Mouse (Mus musculus) neural tube, embryonic 11.5 days (tissue): ENCODE measurements at regions not wholly inside any gene's neighbourhood (a gene's known extent, or its start where the extent isn't known, plus 50 kb on each side); places are given as distances from the start of the nearest gene placed in this dataset.
"Not testable (repeated sequence)": the region's sequence is repeated elsewhere in the genome, so short reads cannot be mapped to it uniquely, and the experiment has no call there.

ENCODE experiments used
- ATAC-seq: fragments of 200-750 bp; cut with Nextera tagmentation; 2 replicates; pipeline ENCODE4 v1.8.0; 2017; ENCODE audit warnings: moderate number of reproducible peaks, mild to moderate bottlenecking, moderate TSS enrichment, moderate library complexity; ENCODE audit not compliant: insufficient read depth, low FRiP score, low TSS enrichment
- DNase-seq: peaks from one replicate; pipeline ENCODE4 v3.0.0-alpha.2; 2015; ENCODE audit warnings: low spot score
- H3K27ac ChIP-seq: fragments of 300-500 bp; sonication (generic); 2 replicates; pipeline ENCODE4 v1.5.1; 2014; ENCODE audit warnings: low read depth, mild to moderate bottlenecking, low read length
- H3K27me3 ChIP-seq: fragments of 300-500 bp; sonication (generic); 2 replicates; pipeline ENCODE4 v1.6.1; 2014; ENCODE audit warnings: mild to moderate bottlenecking, low read length, mixed read lengths; ENCODE audit not compliant: control insufficient read depth, insufficient read depth
- H3K36me3 ChIP-seq: fragments of 300-500 bp; sonication (generic); 2 replicates; pipeline ENCODE4 v1.6.1; 2014; ENCODE audit warnings: mild to moderate bottlenecking, low read length, moderate library complexity, mixed read lengths; ENCODE audit not compliant: control insufficient read depth, insufficient read depth
- H3K4me1 ChIP-seq: fragments of 300-500 bp; sonication (generic); 2 replicates; pipeline ENCODE4 v1.6.1; 2014; ENCODE audit warnings: low read length, mixed read lengths; ENCODE audit not compliant: control insufficient read depth, insufficient read depth
- H3K4me2 ChIP-seq: fragments of 300-500 bp; sonication (generic); 2 replicates; pipeline ENCODE4 v1.6.1; 2014; ENCODE audit warnings: low read depth, mild to moderate bottlenecking, moderate library complexity
- H3K4me3 ChIP-seq: fragments of 300-500 bp; sonication (generic); 2 replicates; pipeline ENCODE4 v1.5.1; 2014; ENCODE audit warnings: low read depth, low read length
- H3K9ac ChIP-seq: fragments of 300-500 bp; sonication (generic); 2 replicates; pipeline ENCODE4 v1.6.1; 2014; ENCODE audit warnings: mild to moderate bottlenecking, low read length
- H3K9me3 ChIP-seq: fragments of 300-500 bp; sonication (generic); 2 replicates; pipeline ENCODE4 v1.6.1; 2016; ENCODE audit warnings: low read length; ENCODE audit not compliant: control insufficient read depth
- WGBS: fragments of 180-500 bp; shearing (Covaris S2); extraction: QIAGEN DNeasy Blood & Tissue Kit; methylation state at CpG from one replicate; pipeline ENCODE4 v1.1.7; 2014; 5-methylcytosine and 5-hydroxymethylcytosine counted together

DNA sequence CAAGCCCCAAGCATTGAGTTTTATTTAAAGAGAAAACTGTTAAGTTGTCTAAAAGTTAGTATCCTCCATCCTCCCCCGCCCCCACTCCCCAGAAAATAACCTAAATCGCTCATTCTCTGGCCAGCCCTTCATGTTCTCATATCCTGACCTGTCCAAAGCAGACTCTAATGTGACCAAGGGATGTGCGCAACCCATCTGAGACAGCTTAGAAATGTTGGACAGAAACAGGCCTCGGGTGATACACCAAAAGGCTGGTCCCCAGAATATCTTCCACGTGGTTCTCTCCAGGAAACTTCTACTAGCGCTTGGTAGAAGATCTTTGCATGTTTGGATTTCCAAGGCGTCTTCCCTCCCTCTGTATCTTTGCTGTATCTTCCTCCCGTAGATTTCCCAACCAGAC is 482.8 kb downstream of the Tns1 start:
- Histone ChIP-seq H3K4me1 (peaks cover 18% of the 10 kb centered on the region; the same call in 1 of the 2 replicates), H3K4me2 (no peak overlapping the region), H3K9me3 (no peaks in the 10 kb centered on the region), H3K36me3 (no peaks in the 10 kb centered on the region), H3K27ac (no peak overlapping the region), H3K9ac (no peak overlapping the region), H3K4me3 (no peak overlapping the region), H3K27me3 (no peaks in the 10 kb centered on the region)
- DNase-seq = no peak
- ATAC-seq = no peak
- WGBS = 87% methylated on average over 8 of the region's 8 CpGs

- 47% methylated on average over 12 of the region's 12 CpGs for WGBS
- peaks cover 18% of the 10 kb centered on the region; the same call in 1 of the 2 replicates for H3K4me1 ChIP-seq
- no peak overlapping the region for H3K4me2 ChIP-seq
- H3K27me3 ChIP-seq = no peaks in the 10 kb centered on the region
- H3K36me3 ChIP-seq = no peaks in the 10 kb centered on the region
- DNase-seq = peak; percentile 41
- H3K9ac ChIP-seq = no peak overlapping the region; the same call in 1 of the 2 replicates
- no peaks in the 10 kb centered on the region for H3K9me3 ChIP-seq
- peak overlapping the region; percentile 56 for H3K27ac ChIP-seq
- ATAC-seq = peak; percentile 46
- no peak overlapping the region for H3K4me3 ChIP-seq
Measured at GRCm38 (mm10) chr1:73640726-73641451, 483.4 kb downstream of the Tns1 start.

GRCm38 (mm10) chr1:73635709-73636108 is 488.5 kb downstream of the Tns1 start:
- no peak for DNase-seq
- no peak overlapping the region for H3K4me2 ChIP-seq
- H3K9me3 ChIP-seq = no peaks in the 10 kb centered on the region
- 0 out of 2 replicates have a peak, but pooled peaks cover 3% of the 10 kb centered on the region for H3K4me1 ChIP-seq
- 68% methylated on average over 2 of the region's 2 CpGs for WGBS
- no peaks in the 10 kb centered on the region for H3K36me3 ChIP-seq
- no peaks in the 10 kb centered on the region for H3K27me3 ChIP-seq
- no peak overlapping the region for H3K4me3 ChIP-seq
- no peak for ATAC-seq
- H3K27ac ChIP-seq = no peak overlapping the region
- no peak overlapping the region for H3K9ac ChIP-seq

DNA sequence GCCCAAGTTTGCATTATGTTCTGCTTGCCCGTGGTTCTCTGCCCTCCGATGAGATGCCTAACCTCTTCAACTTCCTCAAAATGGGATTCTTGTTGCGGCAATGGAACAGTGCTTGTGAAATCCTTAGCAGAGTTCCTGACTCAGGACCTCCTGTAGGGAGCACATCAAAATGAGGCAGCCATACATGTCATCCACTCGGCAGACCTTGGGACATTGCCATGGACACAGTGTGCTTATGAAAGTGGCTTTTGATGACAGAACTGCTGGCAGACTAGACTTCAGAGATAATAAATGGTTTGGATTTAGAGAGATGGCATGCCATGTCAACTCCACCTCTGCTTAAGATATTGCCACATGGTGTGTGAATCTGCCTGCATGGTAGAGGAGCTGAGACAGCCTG is 489.4 kb downstream of the Tns1 start:
- H3K27ac ChIP-seq = no peak overlapping the region
- DNase-seq = no peak
- ATAC-seq = no peak
- no peak overlapping the region for H3K4me3 ChIP-seq
- no peaks in the 10 kb centered on the region for H3K9me3 ChIP-seq
- no peak overlapping the region for H3K4me2 ChIP-seq
- no peaks in the 10 kb centered on the region for H3K4me1 ChIP-seq
- no peaks in the 10 kb centered on the region for H3K27me3 ChIP-seq
- 89% methylated on average over 4 of the region's 4 CpGs for whole genome bisulfite sequencing
- H3K36me3 ChIP-seq = no peaks in the 10 kb centered on the region
- H3K9ac ChIP-seq = no peak overlapping the region

- H3K4me2 ChIP-seq = no peak overlapping the region
- no peak overlapping the region for H3K4me3 ChIP-seq
- no peaks in the 10 kb centered on the region for H3K36me3 ChIP-seq
- H3K27ac ChIP-seq = no peak overlapping the region
- no peaks in the 10 kb centered on the region for H3K4me1 ChIP-seq
- H3K27me3 ChIP-seq = no peaks in the 10 kb centered on the region
- DNase-seq (no peak), ATAC-seq (no peak)
- no peaks in the 10 kb centered on the region for H3K9me3 ChIP-seq
- 63% methylated on average over 1 of the region's 1 CpGs for WGBS
- H3K9ac ChIP-seq = no peak overlapping the region
Measured at GRCm38 (mm10) chr1:73633071-73633470, 491.2 kb downstream of the Tns1 start.

DNA sequence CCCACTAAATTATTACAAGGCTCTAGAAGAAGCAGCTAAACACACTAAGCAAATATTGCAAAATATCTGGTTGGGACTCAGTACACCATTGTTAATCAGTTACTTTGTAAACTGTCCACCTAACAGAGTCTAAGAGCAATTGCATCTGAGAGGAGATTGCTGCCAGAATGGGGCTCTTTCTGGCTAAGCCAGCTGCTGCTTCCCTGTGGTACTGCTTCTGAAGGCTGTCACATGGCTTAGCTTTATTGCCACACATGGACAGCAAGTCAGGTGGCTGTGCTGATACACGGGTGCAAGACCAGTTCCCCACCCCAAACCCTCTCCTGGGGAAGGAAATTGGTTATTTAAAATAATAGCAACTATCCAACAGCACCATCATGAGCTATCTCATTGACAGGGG is 493.9 kb downstream of the Tns1 start:
- no peaks in the 10 kb centered on the region for H3K9me3 ChIP-seq
- H3K4me1 ChIP-seq = no peaks in the 10 kb centered on the region
- H3K27ac ChIP-seq = no peak overlapping the region
- WGBS = 21% methylated on average over 1 of the region's 1 CpGs
- H3K4me2 ChIP-seq = no peak overlapping the region
- no peaks in the 10 kb centered on the region for H3K36me3 ChIP-seq
- no peaks in the 10 kb centered on the region for H3K27me3 ChIP-seq
- no peak for ATAC-seq
- H3K4me3 ChIP-seq = no peak overlapping the region
- no peak for DNase-seq
- no peak overlapping the region for H3K9ac ChIP-seq

DNA sequence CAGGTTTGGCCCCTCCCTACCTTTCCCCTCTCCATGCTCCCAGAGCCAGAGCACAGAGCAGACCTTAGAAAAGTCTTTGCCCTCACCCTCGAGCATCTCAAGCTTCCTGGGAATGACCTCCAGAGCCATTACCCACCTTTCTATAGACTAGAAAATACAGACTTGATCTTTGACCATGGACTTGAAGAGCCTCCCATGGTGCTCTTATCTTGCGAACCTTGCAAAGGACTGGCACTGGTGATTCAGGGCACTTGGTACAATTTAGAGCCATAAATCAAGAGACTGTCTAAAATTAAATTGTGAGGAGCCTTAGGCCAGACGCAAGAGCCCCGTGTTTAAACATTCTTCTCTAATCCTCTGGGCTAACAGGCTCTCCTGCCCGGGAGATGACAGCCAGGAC is 498.9 kb downstream of the Tns1 start:
- Histone ChIP-seq H3K9me3 (no peaks in the 10 kb centered on the region), H3K36me3 (no peaks in the 10 kb centered on the region), H3K4me3 (no peak overlapping the region), H3K4me1 (no peaks in the 10 kb centered on the region), H3K27ac (no peak overlapping the region), H3K27me3 (no peaks in the 10 kb centered on the region), H3K4me2 (no peak overlapping the region), H3K9ac (no peak overlapping the region)
- 72% methylated on average over 5 of the region's 5 CpGs for WGBS
- DNase-seq (no peak), ATAC-seq (no peak)

- not testable (repeated sequence) for ATAC-seq, H3K27ac ChIP-seq, H3K36me3 ChIP-seq, DNase-seq, H3K9ac ChIP-seq, H3K9me3 ChIP-seq, H3K4me2 ChIP-seq, H3K4me3 ChIP-seq, H3K27me3 ChIP-seq, H3K4me1 ChIP-seq
- WGBS = 93% methylated on average over 5 of the region's 5 CpGs
Measured at GRCm38 (mm10) chr1:73621121-73621520, 503.1 kb downstream of the Tns1 start.

- Histone ChIP-seq H3K9ac (no peak overlapping the region), H3K4me3 (no peak overlapping the region), H3K4me1 (no peaks in the 10 kb centered on the region), H3K36me3 (no peaks in the 10 kb centered on the region), H3K9me3 (no peaks in the 10 kb centered on the region), H3K27ac (no peak overlapping the region), H3K4me2 (no peak overlapping the region), H3K27me3 (no peaks in the 10 kb centered on the region)
- ATAC-seq = no peak
- 53% methylated on average over 4 of the region's 4 CpGs for WGBS
- DNase-seq = peak; percentile 56
Measured at GRCm38 (mm10) chr1:73618551-73619170, 505.6 kb downstream of the Tns1 start.
